Mouse (Mus musculus) embryonic facial prominence, embryonic 14.5 days (tissue): ENCODE data around the gene Smim11. TPM values are rescaled to one million over a fixed set of nuclear protein-coding genes. Genes with fewer than 3 reads are reported as not detected.

Experiments
- ATAC-seq: fragments of 200-750 bp; cut with Nextera tagmentation; 2 replicates; pipeline ENCODE4 v1.8.0; 2017; ENCODE audit warnings: low read depth, moderate number of reproducible peaks, moderate TSS enrichment
- DNase-seq: peaks from one replicate; pipeline ENCODE4 v3.0.0-alpha.2; 2015; ENCODE audit warnings: low spot score
- H3K27ac ChIP-seq: fragments of 300-500 bp; sonication (generic); replicated peaks from 2 replicates; pipeline ENCODE4 v1.5.1; 2014; ENCODE audit warnings: low read depth, mild to moderate bottlenecking, low read length, moderate library complexity
- H3K27me3 ChIP-seq: fragments of 300-500 bp; sonication (generic); replicated peaks from 2 replicates; pipeline ENCODE4 v1.6.1; 2014; ENCODE audit warnings: low read length; ENCODE audit not compliant: control insufficient read depth, insufficient read depth
- H3K36me3 ChIP-seq: fragments of 300-500 bp; sonication (generic); 2 replicates; pipeline ENCODE4 v1.6.1; 2014; ENCODE audit warnings: low read length, mixed read lengths; ENCODE audit not compliant: control insufficient read depth, insufficient read depth
- H3K4me1 ChIP-seq: fragments of 300-500 bp; sonication (generic); 2 replicates; pipeline ENCODE4 v1.6.1; 2014; ENCODE audit warnings: antibody characterized with exemption, low read length; ENCODE audit not compliant: control insufficient read depth, insufficient read depth
- H3K4me2 ChIP-seq: fragments of 300-500 bp; sonication (generic); 2 replicates; pipeline ENCODE4 v1.6.1; 2014; ENCODE audit warnings: low read depth, mild to moderate bottlenecking, low read length, moderate library complexity, mixed read lengths
- H3K4me3 ChIP-seq: fragments of 300-500 bp; sonication (generic); 2 replicates; pipeline ENCODE4 v1.5.1; 2014; ENCODE audit warnings: low read depth, mild to moderate bottlenecking, low read length
- H3K9ac ChIP-seq: fragments of 300-500 bp; sonication (generic); 2 replicates; pipeline ENCODE4 v1.6.1; 2014; ENCODE audit warnings: low read depth, mild to moderate bottlenecking, low read length, moderate library complexity, mixed read lengths
- H3K9me3 ChIP-seq: fragments of 300-500 bp; sonication (generic); 2 replicates; pipeline ENCODE4 v1.6.1; 2016; ENCODE audit warnings: low read length; ENCODE audit not compliant: control insufficient read depth
- WGBS: fragments of 180-500 bp; shearing (Covaris S2); extraction: QIAGEN DNeasy Blood & Tissue Kit; methylation state at CpG from one replicate; pipeline ENCODE4 v1.1.7; 2014; 5-methylcytosine and 5-hydroxymethylcytosine counted together
- polyA plus RNA-seq: library from polyadenylated mRNA; unstranded; fragments of >200 nt; fragmentation: Nextera tagmentation; extraction: Ambion mirVana; gene quantifications from 2 replicates; pipeline ENCODE4 v1.2.1, GENCODE M21; 2014

Gene Smim11
- polyA plus RNA-seq, 1 experiment from 2014 or later: 155 TPM

DNA sequence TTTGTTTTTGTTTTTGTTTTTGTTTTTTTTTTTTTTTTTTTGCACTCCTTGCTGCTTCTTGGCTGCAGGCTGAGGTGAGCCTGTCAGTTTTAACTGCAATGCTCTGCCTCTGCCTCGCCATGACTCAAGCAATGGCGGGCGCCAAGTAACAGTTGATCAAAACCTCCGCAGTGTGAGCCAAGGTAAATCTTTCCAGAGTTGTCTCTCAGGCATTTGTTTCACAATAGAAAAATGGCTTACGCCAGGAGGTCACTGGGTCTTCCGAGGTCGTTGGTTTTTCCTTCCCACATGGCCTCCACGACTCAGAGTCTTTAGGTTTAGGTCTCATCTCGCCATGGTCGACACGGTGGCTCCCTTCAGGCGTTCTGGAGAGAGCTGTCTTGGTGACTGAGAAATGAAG, 52.2 kb downstream of the Smim11 start:
- Histone ChIP-seq H3K9ac (no peak overlapping the region), H3K27me3 (peaks cover 7% of the 10 kb centered on the region; the same call in 1 of the 2 replicates), H3K4me1 (peaks cover 19% of the 10 kb centered on the region), H3K9me3 (no peaks in the 10 kb centered on the region), H3K4me2 (no peak overlapping the region), H3K36me3 (no peaks in the 10 kb centered on the region), H3K27ac (no peak overlapping the region), H3K4me3 (no peak overlapping the region)
- no peak for DNase-seq
- no peak for ATAC-seq
- 80% methylated on average over 12 of the region's 12 CpGs for WGBS

DNA sequence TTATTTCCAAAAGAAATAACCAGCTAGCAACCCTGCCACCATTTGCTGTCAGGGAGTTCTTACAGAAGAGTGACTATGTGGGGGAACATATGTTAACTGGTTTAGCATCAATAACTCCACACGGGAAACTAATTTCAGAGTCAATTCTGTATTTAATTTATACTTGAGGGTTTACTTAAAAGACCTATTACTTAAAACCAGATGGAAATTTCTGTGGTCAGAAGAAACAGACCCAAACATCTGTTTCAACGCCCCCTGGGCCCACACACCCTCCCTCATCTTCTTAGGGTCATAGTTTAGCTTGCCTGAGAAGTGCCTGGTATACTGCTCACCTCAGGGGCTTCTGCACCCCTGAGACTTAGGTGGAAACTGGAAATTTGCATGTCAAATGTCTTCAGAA, 52.8 kb downstream of the Smim11 start:
- H3K27me3 ChIP-seq: peaks cover 7% of the 10 kb centered on the region; the same call in 1 of the 2 replicates
- 0 out of 2 replicates have a peak, but pooled peaks have one; percentile 35 for ATAC-seq
- no peaks in the 10 kb centered on the region for H3K9me3 ChIP-seq
- H3K4me1 ChIP-seq: peaks cover 23% of the 10 kb centered on the region
- H3K4me3 ChIP-seq: no peak overlapping the region
- 28% methylated on average over 2 of the region's 2 CpGs for WGBS
- no peaks in the 10 kb centered on the region for H3K36me3 ChIP-seq
- DNase-seq: peak; percentile 50
- no peak overlapping the region for H3K4me2 ChIP-seq
- no peak overlapping the region for H3K27ac ChIP-seq
- no peak overlapping the region for H3K9ac ChIP-seq

DNA sequence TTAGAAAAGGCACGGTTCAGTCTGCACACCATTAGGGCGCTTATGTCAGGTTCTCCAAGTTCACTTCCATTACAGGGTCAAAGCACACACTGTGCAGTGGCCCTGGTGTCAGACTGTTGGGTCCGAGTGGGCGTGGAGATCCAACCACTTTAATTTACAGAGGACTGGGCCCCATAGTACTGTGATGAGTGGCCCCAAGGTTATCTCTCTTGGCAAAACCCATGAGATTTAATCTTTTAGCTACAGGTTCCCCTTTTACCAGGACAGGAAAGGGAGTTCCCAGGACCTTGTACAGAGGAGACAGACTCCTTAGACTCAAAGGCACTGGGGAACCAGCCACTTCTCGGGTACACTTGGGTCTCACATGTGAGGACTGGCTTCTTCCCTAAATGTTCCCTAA, 54.3 kb downstream of the Smim11 start:
- H3K4me1 ChIP-seq: peaks cover 27% of the 10 kb centered on the region
- DNase-seq (no peak), ATAC-seq (no peak)
- H3K4me2 ChIP-seq: no peak overlapping the region
- no peak overlapping the region for H3K27ac ChIP-seq
- no peaks in the 10 kb centered on the region for H3K9me3 ChIP-seq
- H3K36me3 ChIP-seq: no peaks in the 10 kb centered on the region
- 81% methylated on average over 5 of the region's 5 CpGs for WGBS
- H3K9ac ChIP-seq: no peak overlapping the region
- H3K27me3 ChIP-seq: peaks cover 7% of the 10 kb centered on the region; the same call in 1 of the 2 replicates
- H3K4me3 ChIP-seq: no peak overlapping the region

DNA sequence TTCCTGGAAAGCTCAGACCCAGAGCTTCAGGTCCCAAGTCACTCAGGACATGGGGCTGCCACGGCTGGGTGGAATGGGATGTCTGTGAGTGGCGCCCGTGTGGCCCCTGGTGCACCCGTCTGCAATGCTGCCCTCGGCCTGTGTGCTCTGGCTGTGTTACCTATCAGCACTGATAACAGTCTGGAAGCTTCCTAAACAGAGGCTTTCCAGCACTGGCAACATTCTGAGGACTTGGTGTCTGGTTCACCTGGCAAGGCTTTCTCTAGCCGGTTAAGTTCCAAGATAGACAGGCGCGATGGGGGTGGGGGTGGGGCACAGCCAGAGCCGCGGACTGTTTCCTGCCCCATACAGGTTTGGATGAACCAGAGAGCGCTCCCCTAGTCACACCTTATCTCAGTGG, 54.9 kb downstream of the Smim11 start:
- Histone ChIP-seq H3K36me3 (no peaks in the 10 kb centered on the region), H3K4me2 (no peak overlapping the region), H3K9me3 (no peaks in the 10 kb centered on the region), H3K4me3 (no peak overlapping the region), H3K9ac (no peak overlapping the region), H3K27me3 (peaks cover 7% of the 10 kb centered on the region; the same call in 1 of the 2 replicates), H3K4me1 (peaks cover 27% of the 10 kb centered on the region), H3K27ac (no peak overlapping the region)
- 77% methylated on average over 11 of the region's 11 CpGs for WGBS
- ATAC-seq (no peak), DNase-seq (no peak)

DNA sequence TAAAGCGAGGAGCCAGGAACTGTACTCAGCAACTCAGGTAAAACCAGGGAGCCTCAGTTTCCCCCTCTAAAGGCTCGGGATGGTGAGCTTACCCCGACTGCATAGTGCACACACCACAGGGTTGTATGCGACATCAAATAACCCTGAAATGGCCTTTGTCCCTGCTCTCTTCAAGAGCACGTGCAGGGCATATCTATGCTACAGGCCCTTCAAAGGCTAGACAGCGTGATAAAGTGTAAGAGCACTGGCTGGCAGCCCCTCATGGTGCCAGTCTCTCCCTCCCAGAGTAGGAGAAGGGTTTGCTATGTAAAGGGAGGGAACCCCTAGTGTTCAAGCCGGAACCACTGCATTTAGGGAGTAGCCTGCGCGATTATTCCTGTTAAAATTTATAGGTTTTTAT, 55.9 kb downstream of the Smim11 start:
- 84% methylated on average over 9 of the region's 9 CpGs for WGBS
- peaks cover 27% of the 10 kb centered on the region for H3K4me1 ChIP-seq

DNA sequence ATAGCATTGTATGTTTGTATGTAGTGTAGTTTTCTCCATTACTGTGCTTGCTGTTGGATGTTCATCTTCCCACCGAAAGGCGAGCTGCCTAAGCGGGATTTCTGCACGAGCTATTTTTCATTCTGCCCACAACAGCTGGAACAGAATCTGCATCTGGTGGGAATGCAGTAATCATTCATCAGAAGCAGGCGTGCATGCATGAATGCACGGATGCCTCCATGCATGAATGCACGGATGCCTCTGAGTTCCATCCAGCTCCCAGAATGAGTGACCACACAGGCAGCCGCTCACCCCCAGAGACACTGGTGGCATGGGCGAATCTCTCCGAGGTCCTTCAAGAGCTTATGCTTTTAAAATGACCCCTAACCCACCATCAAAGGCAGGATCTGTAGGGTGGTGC, 56.5 kb downstream of the Smim11 start:
- ATAC-seq (no peak), DNase-seq (peak; percentile 45)
- Histone ChIP-seq H3K4me3 (no peak overlapping the region), H3K27me3 (peaks cover 7% of the 10 kb centered on the region; the same call in 1 of the 2 replicates), H3K4me2 (no peak overlapping the region), H3K27ac (no peak overlapping the region), H3K9me3 (no peaks in the 10 kb centered on the region), H3K9ac (no peak overlapping the region), H3K36me3 (no peaks in the 10 kb centered on the region), H3K4me1 (peaks cover 27% of the 10 kb centered on the region)
- 47% methylated on average over 10 of the region's 10 CpGs for WGBS

More for the DNA sequence above, 55.9 kb downstream of the Smim11 start:
- H3K4me2 ChIP-seq: no peak overlapping the region
- ATAC-seq: no peak
- H3K4me3 ChIP-seq: no peak overlapping the region
- peaks cover 7% of the 10 kb centered on the region; the same call in 1 of the 2 replicates for H3K27me3 ChIP-seq
- no peaks in the 10 kb centered on the region for H3K9me3 ChIP-seq
- no peak overlapping the region for H3K27ac ChIP-seq
- H3K9ac ChIP-seq: no peak overlapping the region
- H3K36me3 ChIP-seq: no peaks in the 10 kb centered on the region
- no peak for DNase-seq

DNA sequence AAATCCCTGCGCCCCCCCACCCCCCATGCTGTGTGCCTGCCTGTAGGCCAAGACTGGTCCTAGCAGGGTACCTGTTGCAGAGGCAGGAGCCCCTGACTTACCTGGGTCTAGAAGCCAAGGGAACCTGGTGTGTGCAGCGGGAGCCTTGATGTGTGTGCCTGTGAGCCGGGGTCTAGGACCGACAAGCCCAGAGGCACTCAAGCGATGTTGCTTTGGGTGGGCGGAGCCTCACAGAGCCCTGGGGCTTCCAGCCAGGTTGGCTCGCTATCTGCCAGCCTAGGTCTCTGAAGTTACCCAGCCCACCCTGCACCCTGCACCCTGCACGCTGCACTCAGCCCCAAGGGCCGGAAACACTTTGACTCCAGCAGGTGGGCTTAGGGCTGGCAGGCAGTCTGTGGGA, 57.6 kb downstream of the Smim11 start:
- H3K27me3 ChIP-seq: peaks cover 7% of the 10 kb centered on the region; the same call in 1 of the 2 replicates

DNA sequence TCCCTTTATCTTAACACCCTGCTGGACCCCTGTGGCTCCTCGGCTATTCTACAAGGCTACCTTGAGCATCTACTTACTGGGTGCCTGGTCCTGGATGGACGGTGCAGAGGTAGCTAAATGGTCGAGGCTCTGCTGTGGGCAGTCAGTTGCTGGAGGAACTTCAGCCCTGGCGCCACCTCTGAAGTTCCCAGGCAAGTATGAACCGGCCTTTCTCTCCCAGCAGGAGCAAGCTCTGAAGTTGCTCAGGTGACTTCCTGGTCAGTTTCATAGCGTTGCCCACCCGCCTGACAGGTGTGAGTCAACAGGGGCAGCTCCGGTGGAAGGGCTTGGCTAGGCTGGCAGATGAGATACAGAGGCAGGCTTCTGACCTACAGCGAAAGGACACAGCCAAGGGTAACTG, 58.1 kb downstream of the Smim11 start, which contains the start of gene Kcne1:
Gene Kcne1, minus strand, starts transcription at position 240 of the 400 bp plus-strand sequence.
- no peak within 1 kb of the TSS for H3K9ac ChIP-seq
- H3K4me3 ChIP-seq: no peak within 1 kb of the TSS
- no peak within 1 kb of the TSS; the same call in 1 of the 2 replicates for H3K4me2 ChIP-seq
- 49% methylated on average over 9 of the region's 9 CpGs for WGBS
- no peak for DNase-seq
- peaks cover 18% of the 10 kb centered on the region for H3K4me1 ChIP-seq
- no peaks in the 10 kb centered on the region for H3K9me3 ChIP-seq
- no peak within 1 kb of the TSS for H3K27ac ChIP-seq
- no peaks in the 10 kb centered on the region for H3K36me3 ChIP-seq
- ATAC-seq: no peak
- H3K27me3 ChIP-seq: peaks cover 7% of the 10 kb centered on the region; the same call in 1 of the 2 replicates

More for the DNA sequence above, 57.6 kb downstream of the Smim11 start:
- 19% methylated on average over 9 of the region's 9 CpGs for WGBS
- ATAC-seq (no peak), DNase-seq (no peak)
- Histone ChIP-seq H3K4me3 (no peak overlapping the region), H3K27ac (no peak overlapping the region), H3K9me3 (no peaks in the 10 kb centered on the region), H3K4me1 (peaks cover 23% of the 10 kb centered on the region), H3K36me3 (no peaks in the 10 kb centered on the region), H3K9ac (no peak overlapping the region), H3K4me2 (no peak overlapping the region; the same call in 1 of the 2 replicates)

DNA sequence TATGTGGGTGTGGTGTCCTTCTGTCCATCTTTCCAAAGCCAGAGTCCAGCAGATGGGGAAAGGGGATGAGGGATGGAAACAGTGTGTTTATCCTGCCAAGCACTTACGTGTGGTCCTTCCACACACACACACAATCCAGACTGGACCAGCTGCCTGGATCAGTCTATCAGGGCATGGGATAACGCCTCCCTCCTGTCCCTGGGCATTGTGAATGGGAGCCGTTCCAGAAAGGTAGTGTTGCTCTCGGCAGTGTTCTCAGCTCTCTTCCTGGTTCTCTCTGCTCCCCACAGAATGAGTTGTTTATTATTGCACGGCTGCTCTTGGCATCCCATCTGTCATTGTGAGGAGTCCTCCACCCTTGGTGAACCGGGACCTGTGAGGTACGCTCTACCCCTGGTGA, 59.6 kb downstream of the Smim11 start:
- Histone ChIP-seq H3K36me3 (no peaks in the 10 kb centered on the region), H3K27me3 (peaks cover 4% of the 10 kb centered on the region; the same call in 1 of the 2 replicates), H3K9me3 (no peaks in the 10 kb centered on the region), H3K9ac (no peak overlapping the region), H3K4me3 (no peak overlapping the region), H3K27ac (no peak overlapping the region), H3K4me2 (no peak overlapping the region), H3K4me1 (peaks cover 14% of the 10 kb centered on the region)
- ATAC-seq (no peak), DNase-seq (no peak)
- WGBS: 73% methylated on average over 7 of the region's 7 CpGs
